Mouse (Mus musculus): Measurements from ENCODE around the gene Slc18b1. TPM values are rescaled to one million over a fixed set of nuclear protein-coding genes. Genes with fewer than 3 reads are reported as not detected.
A peak's percentile ranks its signal among the peaks of the same experiment; 100 is the strongest.
"Not testable (repeated sequence)": the region's sequence is repeated elsewhere in the genome, so short reads cannot be mapped to it uniquely, and the experiment has no call there.

The Slc18b1 gene
- polyA plus RNA-seq, 1 experiment from 2014 or later: 19.1 TPM

- not testable (repeated sequence) for H3K9me3 ChIP-seq (replicated peaks); H3K27me3 ChIP-seq
- WGBS: under 1% methylated on average over 23 of the region's 23 CpGs
- Histone ChIP-seq H3K4me3 (replicated peaks) (peak overlapping the region; percentile 87), H3K9ac (peak overlapping the region; percentile 93), H3K4me1 (peaks cover 33% of the 10 kb centered on the region), H3K27ac (peak overlapping the region; percentile 72), H3K4me2 (peak overlapping the region; percentile 68), H3K36me3 (peaks cover 35% of the 10 kb centered on the region)
- ATAC-seq (replicated peaks; ENCODE audit: low FRiP score): peak; percentile 35
Measured at GRCm38 (mm10) chr10:23786631-23787038, 10.2 kb upstream of the Slc18b1 start.

- Histone ChIP-seq H3K4me1 (peaks cover 33% of the 10 kb centered on the region), H3K9me3 (replicated peaks) (no peaks in the 10 kb centered on the region), H3K36me3 (peaks cover 35% of the 10 kb centered on the region), H3K27ac (peak within 1 kb of the TSS; percentile 95), H3K4me3 (replicated peaks) (peak within 1 kb of the TSS; percentile 87), H3K27me3 (no peaks in the 10 kb centered on the region), H3K9ac (peak within 1 kb of the TSS; percentile 93), H3K4me2 (peak within 1 kb of the TSS; percentile 68)
- under 1% methylated on average over 51 of the region's 51 CpGs for WGBS
- ATAC-seq (replicated peaks; ENCODE audit: low FRiP score): peak; percentile 97
Measured at GRCm38 (mm10) chr10:23787062-23787821, 9.5 kb upstream of the Slc18b1 start, which contains the start of gene Rps12. Rps12 (minus strand) TSS chr10:23787275.

- Histone ChIP-seq H3K9me3 (replicated peaks) (no peaks in the 10 kb centered on the region), H3K36me3 (peaks cover 30% of the 10 kb centered on the region), H3K4me1 (peaks cover 33% of the 10 kb centered on the region), H3K4me3 (replicated peaks) (peak overlapping the region; percentile 87), H3K9ac (peak overlapping the region; percentile 76), H3K4me2 (peak overlapping the region; percentile 67), H3K27ac (peak overlapping the region; percentile 95), H3K27me3 (no peaks in the 10 kb centered on the region)
- ATAC-seq (replicated peaks; ENCODE audit: low FRiP score): no peak
- WGBS: 6% methylated on average over 8 of the region's 8 CpGs
Measured at GRCm38 (mm10) chr10:23788056-23788600, 8.7 kb upstream of the Slc18b1 start.

- ATAC-seq (replicated peaks; ENCODE audit: low FRiP score): no peak
- no peaks in the 10 kb centered on the region for H3K27me3 ChIP-seq
- H3K9ac ChIP-seq: no peak overlapping the region
- peak overlapping the region; percentile 75 for H3K4me3 ChIP-seq (replicated peaks)
- 66% methylated on average over 9 of the region's 9 CpGs for WGBS
- H3K27ac ChIP-seq: no peak overlapping the region
- 0 out of 2 replicates have a peak, but pooled peaks cover 14% of the 10 kb centered on the region for H3K4me1 ChIP-seq
- H3K9me3 ChIP-seq (replicated peaks): no peaks in the 10 kb centered on the region
- peaks cover 10% of the 10 kb centered on the region for H3K36me3 ChIP-seq
- H3K4me2 ChIP-seq: peak overlapping the region; percentile 65
Measured at GRCm38 (mm10) chr10:23795871-23796520, 790 bp upstream of the Slc18b1 start.

GRCm38 (mm10) chr10:23797606-23798005 lies 820 bp downstream of the Slc18b1 start:
- H3K9me3 ChIP-seq (replicated peaks): no peaks in the 10 kb centered on the region
- no peaks in the 10 kb centered on the region for H3K27me3 ChIP-seq
- peak overlapping the region; percentile 75 for H3K4me3 ChIP-seq (replicated peaks)
- H3K4me2 ChIP-seq: peak overlapping the region; percentile 65
- WGBS: 20% methylated on average over 3 of the region's 3 CpGs
- 0 out of 2 replicates have a peak, but pooled peaks cover 14% of the 10 kb centered on the region for H3K4me1 ChIP-seq
- no peak for ATAC-seq (replicated peaks; ENCODE audit: low FRiP score)
- no peak overlapping the region for H3K27ac ChIP-seq
- peaks cover 25% of the 10 kb centered on the region for H3K36me3 ChIP-seq
- no peak overlapping the region; the same call in 1 of the 2 replicates for H3K9ac ChIP-seq

GRCm38 (mm10) chr10:23798142-23798541 lies 1.4 kb downstream of the Slc18b1 start:
- Histone ChIP-seq H3K4me1 (0 out of 2 replicates have a peak, but pooled peaks cover 14% of the 10 kb centered on the region), H3K36me3 (peaks cover 31% of the 10 kb centered on the region), H3K9me3 (replicated peaks) (no peaks in the 10 kb centered on the region), H3K4me3 (replicated peaks) (no peak overlapping the region), H3K27ac (0 out of 2 replicates have a peak overlapping the region, but pooled peaks have one; percentile 27), H3K4me2 (0 out of 2 replicates have a peak overlapping the region, but pooled peaks have one; percentile 30), H3K9ac (no peak overlapping the region), H3K27me3 (no peaks in the 10 kb centered on the region)
- 0 out of 2 replicates have a peak, but pooled peaks have one; percentile 52 for ATAC-seq (replicated peaks; ENCODE audit: low FRiP score)
- 86% methylated on average over 1 of the region's 1 CpGs for WGBS

GRCm38 (mm10) chr10:23799933-23800332 lies 3.1 kb downstream of the Slc18b1 start:
- 16% methylated on average over 3 of the region's 3 CpGs for WGBS
- no peak for ATAC-seq (replicated peaks; ENCODE audit: low FRiP score)
- Histone ChIP-seq H3K9ac (no peak overlapping the region), H3K4me3 (replicated peaks) (no peak overlapping the region), H3K27ac (no peak overlapping the region), H3K4me2 (no peak overlapping the region), H3K36me3 (peaks cover 44% of the 10 kb centered on the region), H3K9me3 (replicated peaks) (no peaks in the 10 kb centered on the region), H3K4me1 (0 out of 2 replicates have a peak, but pooled peaks cover 14% of the 10 kb centered on the region), H3K27me3 (no peaks in the 10 kb centered on the region)

GRCm38 (mm10) chr10:23802911-23803310 lies 6.1 kb downstream of the Slc18b1 start:
- 62% methylated on average over 3 of the region's 3 CpGs for WGBS
- H3K9me3 ChIP-seq (replicated peaks): no peaks in the 10 kb centered on the region
- H3K4me3 ChIP-seq (replicated peaks): no peak overlapping the region
- no peaks in the 10 kb centered on the region for H3K27me3 ChIP-seq
- H3K27ac ChIP-seq: no peak overlapping the region
- H3K9ac ChIP-seq: no peak overlapping the region
- no peak for ATAC-seq (replicated peaks; ENCODE audit: low FRiP score)
- H3K36me3 ChIP-seq: peaks cover 66% of the 10 kb centered on the region
- H3K4me1 ChIP-seq: 0 out of 2 replicates have a peak, but pooled peaks cover 4% of the 10 kb centered on the region
- H3K4me2 ChIP-seq: no peak overlapping the region

- Histone ChIP-seq H3K4me2 (no peak overlapping the region), H3K9me3 (replicated peaks) (no peaks in the 10 kb centered on the region), H3K9ac (no peak overlapping the region), H3K27me3 (no peaks in the 10 kb centered on the region), H3K4me3 (replicated peaks) (no peak overlapping the region), H3K4me1 (no peaks in the 10 kb centered on the region), H3K27ac (no peak overlapping the region), H3K36me3 (peaks cover 75% of the 10 kb centered on the region)
- WGBS: 84% methylated on average over 3 of the region's 3 CpGs
- ATAC-seq (replicated peaks; ENCODE audit: low FRiP score): no peak
Measured at GRCm38 (mm10) chr10:23804665-23805064, 7.9 kb downstream of the Slc18b1 start.

GRCm38 (mm10) chr10:23806201-23806600 lies 9.4 kb downstream of the Slc18b1 start:
- no peak for ATAC-seq (replicated peaks; ENCODE audit: low FRiP score)
- H3K36me3 ChIP-seq: peaks cover 63% of the 10 kb centered on the region
- H3K27me3 ChIP-seq: no peaks in the 10 kb centered on the region
- H3K4me3 ChIP-seq (replicated peaks): no peak overlapping the region
- no peaks in the 10 kb centered on the region for H3K9me3 ChIP-seq (replicated peaks)
- 36% methylated on average over 4 of the region's 4 CpGs for WGBS
- no peak overlapping the region for H3K9ac ChIP-seq
- no peak overlapping the region for H3K27ac ChIP-seq
- H3K4me1 ChIP-seq: no peaks in the 10 kb centered on the region
- H3K4me2 ChIP-seq: no peak overlapping the region

GRCm38 (mm10) chr10:23811635-23812437 lies 15.1 kb downstream of the Slc18b1 start:
- ATAC-seq (replicated peaks; ENCODE audit: low FRiP score): no peak
- no peak overlapping the region for H3K4me2 ChIP-seq
- no peaks in the 10 kb centered on the region for H3K9me3 ChIP-seq (replicated peaks)
- H3K4me1 ChIP-seq: no peaks in the 10 kb centered on the region
- H3K36me3 ChIP-seq: peaks cover 27% of the 10 kb centered on the region
- no peaks in the 10 kb centered on the region for H3K27me3 ChIP-seq
- no peak overlapping the region for H3K27ac ChIP-seq
- 62% methylated on average over 8 of the region's 12 CpGs for WGBS
- H3K9ac ChIP-seq: no peak overlapping the region
- no peak overlapping the region for H3K4me3 ChIP-seq (replicated peaks)

Data from kidney, embryonic 15.5 days (tissue).